Mouse (Mus musculus) layer of hippocampus, adult 18-20 months (tissue): ENCODE results near the gene Ctsg. TPM values are rescaled to one million over a fixed set of nuclear protein-coding genes. Genes with fewer than 3 reads are reported as not detected.
"Not testable (repeated sequence)": the region's sequence is repeated elsewhere in the genome, so short reads cannot be mapped to it uniquely, and the experiment has no call there.

Experiments
- DNase-seq, 2 experiments: peaks; one replicate each; pipeline ENCODE4 v3.0.0; 2022; ENCODE audit warnings: low spot score in 2 of 2
- long read RNA-seq: library from polyadenylated mRNA; stranded (forward); transcript quantifications from one replicate; pipeline ENCODE4 v2.0.0, GENCODE M21; 2021
- total RNA-seq, 2 experiments: library from RNA; stranded (reverse); gene quantifications; 2 replicates each; pipeline ENCODE4 v1.2.3; 2021

Ctsg gene
- total RNA-seq: not detected
- long read RNA-seq: 0 reads

GRCm38 (mm10) chr14:56102386-56102785 is at the start of gene Ctsg:
TSS of gene Ctsg (minus strand) at chr14:56102574.
- DNase-seq: no peak

- peak in 1 of 2 experiments; percentile 6 for DNase-seq
These were observed 31.3 kb upstream of the Ctsg start for GRCm38 (mm10) chr14:56133675-56134074.

GRCm38 (mm10) chr14:56132508-56132907 is 30.1 kb upstream of the Ctsg start, which contains the start of gene Gzmd:
TSS of gene Gzmd (minus strand) at chr14:56132608.
- not testable (repeated sequence) for DNase-seq

GRCm38 (mm10) chr14:56128341-56128740 is 26.0 kb upstream of the Ctsg start:
- no peak for DNase-seq

- DNase-seq: no peak
These were observed 21.1 kb upstream of the Ctsg start for GRCm38 (mm10) chr14:56123516-56123915.

- no peak for DNase-seq
These were observed 18.2 kb upstream of the Ctsg start, which contains the start of gene Gzme for GRCm38 (mm10) chr14:56120525-56120924. TSS of gene Gzme (minus strand) at chr14:56120625.

GRCm38 (mm10) chr14:56115531-56116310 is 13.3 kb upstream of the Ctsg start:
- DNase-seq: not testable (repeated sequence)

- DNase-seq: peak in 1 of 2 experiments; percentile 19
These were observed 3.2 kb upstream of the Ctsg start for GRCm38 (mm10) chr14:56105447-56106180.

- no peak for DNase-seq
These were observed 2.6 kb upstream of the Ctsg start for GRCm38 (mm10) chr14:56105016-56105415.

GRCm38 (mm10) chr14:56103452-56103851 is 1.1 kb upstream of the Ctsg start:
- DNase-seq: peak in 1 of 2 experiments; percentile 6

- no peak for DNase-seq
These were observed 3.4 kb downstream of the Ctsg start for GRCm38 (mm10) chr14:56098940-56099339.

- no peak for DNase-seq
These were observed 4.8 kb downstream of the Ctsg start for GRCm38 (mm10) chr14:56097597-56097996.

GRCm38 (mm10) chr14:56093353-56093752 is 9.0 kb downstream of the Ctsg start:
- DNase-seq: no peak

- DNase-seq: no peak
These were observed 15.7 kb downstream of the Ctsg start for GRCm38 (mm10) chr14:56086711-56087110.

GRCm38 (mm10) chr14:56085167-56085566 is 17.2 kb downstream of the Ctsg start, which contains the start of gene Mcpt8:
TSS of gene Mcpt8 (minus strand) at chr14:56085273.
- DNase-seq: no peak

GRCm38 (mm10) chr14:56082016-56082415 is 20.4 kb downstream of the Ctsg start:
- DNase-seq: peak in 1 of 2 experiments; percentile 10

- DNase-seq: not testable (repeated sequence)
These were observed 40.2 kb downstream of the Ctsg start, which contains the start of gene Mcpt4 for GRCm38 (mm10) chr14:56062213-56062612. TSS of gene Mcpt4 (minus strand) at chr14:56062313.

GRCm38 (mm10) chr14:56057722-56058121 is 44.7 kb downstream of the Ctsg start:
- no peak for DNase-seq

- DNase-seq: no peak
These were observed 47.0 kb downstream of the Ctsg start for GRCm38 (mm10) chr14:56055408-56055807.
